Mouse (Mus musculus): ENCODE data around the gene Ube2k. TPM values are rescaled to one million over a fixed set of nuclear protein-coding genes. Genes with fewer than 3 reads are reported as not detected.

The Ube2k gene
- 113 TPM for polyA plus RNA-seq (2014; fragmentation: Illumina TruSeq; extraction: RNeasy Lipid Tissue Mini Kit (QIAGEN cat#74804); ENCODE audit: low read depth, low replicate concordance)

DNA sequence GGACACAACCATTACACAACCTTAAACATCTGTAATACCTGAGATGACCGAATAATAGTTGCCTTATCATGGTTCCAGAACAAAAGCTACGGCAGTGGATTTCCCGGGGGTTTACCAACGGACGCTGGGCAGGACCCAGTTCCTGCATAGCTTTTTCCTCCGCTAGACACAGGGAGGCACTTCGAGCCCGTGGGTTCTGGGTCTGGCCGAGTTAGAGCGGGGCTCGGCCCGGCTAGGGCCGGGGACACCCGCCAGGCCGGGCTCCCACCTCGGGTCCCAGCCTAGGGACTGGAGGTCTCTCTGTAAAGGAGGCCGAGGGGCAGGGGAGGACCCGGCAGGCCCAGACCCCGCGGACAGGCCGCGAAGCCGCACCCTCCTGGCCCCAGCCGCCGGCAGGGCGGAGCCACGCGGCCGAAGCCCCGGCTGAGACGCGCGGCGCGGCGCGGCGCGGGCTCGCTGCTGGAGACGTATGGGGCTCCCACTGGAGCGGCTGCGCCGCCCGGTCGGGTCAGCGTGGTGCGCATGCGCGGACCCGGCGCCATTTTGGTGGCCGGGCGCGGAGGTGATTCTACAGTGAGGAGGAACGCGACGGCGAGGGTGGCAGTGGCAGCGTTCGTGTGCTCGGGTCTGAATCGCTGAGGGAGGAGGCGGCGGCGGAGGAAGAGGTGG, at the start of gene Ube2k, which contains the start of gene Smim14:
Ube2k (plus strand) TSS at position 483 of the 669 bp plus-strand sequence.
Smim14 (minus strand) TSS at position 434 of the 669 bp plus-strand sequence.

GRCm38 (mm10) chr5:65492716-65493531, 44.1 kb upstream of the Ube2k start, which contains the start of gene Gm43552:
TSS of gene Gm43552 (minus strand) at chr5:65492833.

Other genes starting within 250 kb of the Ube2k start
- gene Rfc1, start 201.6 kb upstream of the Ube2k start, polyA plus RNA-seq (2014; fragmentation: Illumina TruSeq; extraction: RNeasy Lipid Tissue Mini Kit (QIAGEN cat#74804); ENCODE audit: low read depth, low replicate concordance): 29.7 TPM
- gene Klb, start 188.9 kb upstream of the Ube2k start, polyA plus RNA-seq (2014; fragmentation: Illumina TruSeq; extraction: RNeasy Lipid Tissue Mini Kit (QIAGEN cat#74804); ENCODE audit: low read depth, low replicate concordance): 7.7 TPM
- 1,059 TPM for gene Rpl9, start 145.8 kb upstream of the Ube2k start, polyA plus RNA-seq (2014; fragmentation: Illumina TruSeq; extraction: RNeasy Lipid Tissue Mini Kit (QIAGEN cat#74804); ENCODE audit: low read depth, low replicate concordance)
- gene Lias, start 145.7 kb upstream of the Ube2k start, polyA plus RNA-seq (2014; fragmentation: Illumina TruSeq; extraction: RNeasy Lipid Tissue Mini Kit (QIAGEN cat#74804); ENCODE audit: low read depth, low replicate concordance): 78.0 TPM
- 842 TPM for gene Ugdh, start 101.3 kb upstream of the Ube2k start, polyA plus RNA-seq (2014; fragmentation: Illumina TruSeq; extraction: RNeasy Lipid Tissue Mini Kit (QIAGEN cat#74804); ENCODE audit: low read depth, low replicate concordance)
- gene Gm43552, start 44.4 kb upstream of the Ube2k start, polyA plus RNA-seq (2014; fragmentation: Illumina TruSeq; extraction: RNeasy Lipid Tissue Mini Kit (QIAGEN cat#74804); ENCODE audit: low read depth, low replicate concordance): not detected
- 332 TPM for gene Smim14, start within 50 bp of the Ube2k start, polyA plus RNA-seq (2014; fragmentation: Illumina TruSeq; extraction: RNeasy Lipid Tissue Mini Kit (QIAGEN cat#74804); ENCODE audit: low read depth, low replicate concordance)
- 279 TPM for gene Pds5a, start 161.0 kb downstream of the Ube2k start, polyA plus RNA-seq (2014; fragmentation: Illumina TruSeq; extraction: RNeasy Lipid Tissue Mini Kit (QIAGEN cat#74804); ENCODE audit: low read depth, low replicate concordance)
- 36.4 TPM for gene N4bp2, start 226.3 kb downstream of the Ube2k start, polyA plus RNA-seq (2014; fragmentation: Illumina TruSeq; extraction: RNeasy Lipid Tissue Mini Kit (QIAGEN cat#74804); ENCODE audit: low read depth, low replicate concordance)